Mouse (Mus musculus) left cerebral cortex, adult 18-20 months (tissue): ENCODE results near the gene 4933402D24Rik. TPM values are rescaled to one million over a fixed set of nuclear protein-coding genes. Genes with fewer than 3 reads are reported as not detected.

Source experiments
- DNase-seq, 2 experiments: peaks; one replicate each; pipeline ENCODE4 v3.0.0; 2021 to 2022; ENCODE audit warnings: low spot score in 2 of 2, mixed read lengths in 1 of 2
- long read RNA-seq, 2 experiments: library from polyadenylated mRNA; stranded (forward); transcript quantifications; one replicate each; pipeline ENCODE4 v2.0.0; 2021
- total RNA-seq, 2 experiments: library from RNA; stranded (reverse); gene quantifications; 2 replicates each; pipeline ENCODE4 v1.2.3; 2021

Gene 4933402D24Rik
- under 1 TPM; 0.19 to 0.35 TPM for total RNA-seq
- long read RNA-seq, experiment 1: 0 reads
- long read RNA-seq, experiment 2: 0 reads

GRCm38 (mm10) chr1:63769167-63769566 lies at the start of gene 4933402D24Rik:
4933402D24Rik (minus strand) TSS chr1:63769267.
- no peak for DNase-seq

DNA sequence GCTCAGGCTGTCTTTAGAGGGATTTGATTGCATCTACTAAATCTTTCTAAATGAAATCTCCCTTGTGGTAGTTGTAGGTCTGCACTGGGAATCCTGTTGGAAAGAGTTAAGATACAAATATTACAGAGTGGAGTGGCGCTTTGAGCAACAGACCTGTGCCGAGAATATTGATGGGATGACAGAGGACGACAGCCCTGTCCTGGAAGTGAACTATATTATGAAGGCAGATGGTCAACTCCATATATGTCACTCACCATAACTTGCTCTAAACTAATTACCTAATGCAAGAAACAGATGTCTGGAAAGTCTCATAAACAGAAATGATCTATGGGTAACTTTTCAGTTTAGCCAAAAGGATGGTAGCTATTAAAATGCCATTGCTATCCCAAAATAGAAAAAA lies 39.5 kb upstream of the 4933402D24Rik start:
- no peak for DNase-seq

GRCm38 (mm10) chr1:63805095-63805494 lies 36.0 kb upstream of the 4933402D24Rik start:
- DNase-seq: peak in 1 of 2 experiments; percentile 6

DNA sequence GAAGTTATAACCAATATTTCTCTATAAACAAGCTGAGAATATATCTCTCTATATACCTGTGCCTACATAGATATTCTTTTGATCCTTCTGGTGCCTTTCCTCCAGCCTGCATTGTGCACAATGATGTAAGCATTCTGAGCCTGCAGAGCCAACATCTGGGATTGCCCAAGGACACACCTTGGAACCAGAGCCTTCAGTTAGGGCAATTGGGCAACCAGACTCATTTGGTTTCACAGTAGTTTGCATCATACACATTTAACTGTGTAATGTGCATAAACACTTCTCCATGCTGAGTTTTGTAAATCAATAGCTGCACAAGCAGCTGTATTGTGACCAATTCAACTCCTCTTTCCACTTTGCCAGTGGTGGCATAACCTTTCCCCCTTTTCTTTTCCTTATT lies 25.3 kb upstream of the 4933402D24Rik start:
- DNase-seq: no peak

GRCm38 (mm10) chr1:63776902-63777630 lies 8.0 kb upstream of the 4933402D24Rik start:
- no peak for DNase-seq

DNA sequence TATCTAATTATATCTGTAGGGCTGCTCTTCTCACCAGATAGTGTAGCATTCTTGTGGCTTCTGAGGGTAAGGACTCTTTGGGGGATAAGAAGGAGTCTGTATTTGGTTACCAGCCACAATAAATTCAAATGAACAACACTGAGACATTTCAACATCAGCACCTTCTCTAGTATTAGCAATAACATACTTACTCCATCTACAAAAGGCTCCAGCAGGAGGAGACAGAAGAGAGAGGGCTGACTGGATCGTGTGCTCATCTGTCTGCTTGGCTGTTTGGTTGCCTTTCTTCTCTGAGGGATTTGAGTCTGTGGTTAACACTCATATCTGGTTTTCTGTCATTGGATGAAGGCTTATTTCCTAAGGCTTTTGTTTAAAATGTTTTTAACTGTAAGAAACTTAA lies 7.3 kb upstream of the 4933402D24Rik start:
- no peak for DNase-seq

DNA sequence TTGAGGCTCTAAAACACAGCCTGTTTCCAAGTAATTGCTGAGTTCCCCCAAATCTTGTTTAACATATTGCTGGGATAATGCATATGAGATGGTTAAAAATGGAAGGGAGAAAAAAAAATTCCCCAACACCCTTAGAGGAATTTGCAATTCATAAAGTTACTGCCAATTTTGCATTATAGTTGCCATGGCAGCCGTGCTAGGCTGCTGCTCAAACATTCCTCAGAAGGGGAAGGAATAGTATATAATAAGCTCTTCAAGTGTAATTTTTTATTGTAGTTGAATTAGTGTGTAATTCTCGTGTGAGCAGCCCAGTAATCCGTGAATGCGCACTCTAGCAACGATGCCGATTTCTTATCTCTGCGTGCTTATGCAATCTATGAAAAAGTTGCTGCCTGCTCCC lies 1.2 kb upstream of the 4933402D24Rik start:
- peak in 1 of 2 experiments; percentile 31 for DNase-seq

GRCm38 (mm10) chr1:63768112-63768511 lies 955 bp downstream of the 4933402D24Rik start:
- DNase-seq: no peak

- no peak for DNase-seq
Observed at GRCm38 (mm10) chr1:63764395-63764794, 4.7 kb downstream of the 4933402D24Rik start.

GRCm38 (mm10) chr1:63763881-63764386 lies 5.1 kb downstream of the 4933402D24Rik start:
- no peak for DNase-seq

DNA sequence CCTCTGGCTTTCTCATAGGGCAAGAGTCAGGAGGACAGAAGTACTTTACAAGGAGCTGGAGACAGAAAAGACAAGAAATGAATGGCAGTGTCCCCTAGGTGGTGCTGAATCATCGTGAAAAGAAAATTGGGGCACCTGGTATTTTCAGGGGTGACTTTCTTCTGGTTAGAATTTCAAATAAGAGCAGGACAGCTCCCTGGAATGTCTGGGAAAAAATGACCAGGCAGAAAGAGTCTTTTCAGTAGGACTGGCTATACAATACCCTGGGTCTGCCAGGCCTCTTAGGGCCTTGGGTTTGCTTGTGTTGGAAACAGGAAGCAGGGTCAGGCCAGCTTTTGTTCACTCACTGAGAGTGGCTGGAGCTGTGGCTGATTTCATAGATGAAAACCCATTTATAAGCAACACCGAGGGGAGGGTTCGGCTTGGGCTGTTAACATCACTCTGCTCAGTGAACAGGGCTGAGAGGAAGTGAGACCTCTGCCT lies 5.8 kb downstream of the 4933402D24Rik start:
- peak; percentile 64 to 65 for DNase-seq

DNA sequence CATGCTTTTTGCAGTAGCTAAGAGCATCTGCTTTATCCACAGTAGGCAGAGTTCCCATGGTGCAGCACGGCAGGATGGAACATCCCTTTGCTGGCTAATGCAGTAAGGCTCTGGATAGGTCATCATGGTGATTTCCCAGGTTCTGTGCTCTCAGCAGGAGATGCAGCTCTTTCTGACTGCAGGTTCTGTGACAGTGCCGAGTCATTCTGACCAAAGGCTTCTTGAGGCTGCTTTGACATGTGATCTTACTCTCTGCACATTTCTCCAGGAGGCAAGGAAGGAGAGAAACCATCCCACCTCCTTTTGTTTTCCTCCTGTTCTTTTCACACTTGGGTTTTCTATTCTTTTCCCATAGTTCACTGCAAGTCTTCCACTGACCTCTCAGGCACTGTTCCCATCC lies 13.1 kb downstream of the 4933402D24Rik start:
- DNase-seq: no peak

DNA sequence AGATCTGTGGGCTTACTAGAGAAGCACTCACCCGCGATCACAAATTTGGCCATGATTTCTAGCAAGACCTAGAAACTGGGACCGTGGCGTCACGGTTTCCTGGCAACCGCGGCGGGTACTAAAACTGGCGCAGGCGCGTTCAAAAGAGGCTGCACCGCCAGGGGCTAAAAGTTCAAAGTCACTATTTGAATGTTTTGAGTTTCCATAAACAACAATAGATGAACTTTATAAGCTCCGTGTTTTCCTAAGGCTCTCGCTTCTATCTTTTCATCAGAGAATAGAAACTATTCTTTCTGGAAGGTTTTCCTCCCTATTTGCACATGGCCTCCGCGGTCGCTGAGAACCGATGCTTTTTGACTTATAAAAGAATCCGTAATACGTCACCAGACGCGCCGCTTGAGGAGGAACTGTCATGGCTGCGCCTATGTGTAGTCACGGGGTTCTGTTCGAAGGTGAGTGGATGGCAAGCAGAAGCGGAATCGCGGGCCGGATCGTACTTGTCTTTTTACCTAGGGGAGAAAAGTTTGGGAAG lies 38.8 kb downstream of the 4933402D24Rik start, which contains the start of the genes Mdh1b and Fastkd2:
Mdh1b (minus strand) TSS at position 79 of the 532 bp plus-strand sequence.
Fastkd2 (plus strand) TSS at position 375 of the 532 bp plus-strand sequence.
- DNase-seq: peak; percentile 92

DNA sequence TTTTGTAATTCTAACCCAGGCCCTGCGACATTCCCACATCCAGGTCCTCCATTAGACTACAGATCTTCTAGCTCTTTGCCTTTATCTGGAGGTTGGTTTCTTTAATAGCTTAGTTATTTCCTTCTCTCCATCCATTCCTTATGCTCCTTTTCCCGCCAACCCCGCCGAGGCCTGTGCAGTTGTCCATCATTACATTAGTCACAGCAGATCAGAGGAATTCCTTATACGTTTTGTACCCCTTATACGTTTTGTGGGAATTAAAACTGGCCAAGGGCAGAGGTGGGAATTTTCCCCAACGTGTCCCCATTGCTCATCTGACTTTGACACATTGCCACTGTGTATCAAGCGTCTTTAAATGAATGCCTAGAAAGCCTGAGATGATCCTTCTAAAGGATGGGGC lies 39.3 kb downstream of the 4933402D24Rik start:
- DNase-seq: peak in 1 of 2 experiments; percentile 6

DNA sequence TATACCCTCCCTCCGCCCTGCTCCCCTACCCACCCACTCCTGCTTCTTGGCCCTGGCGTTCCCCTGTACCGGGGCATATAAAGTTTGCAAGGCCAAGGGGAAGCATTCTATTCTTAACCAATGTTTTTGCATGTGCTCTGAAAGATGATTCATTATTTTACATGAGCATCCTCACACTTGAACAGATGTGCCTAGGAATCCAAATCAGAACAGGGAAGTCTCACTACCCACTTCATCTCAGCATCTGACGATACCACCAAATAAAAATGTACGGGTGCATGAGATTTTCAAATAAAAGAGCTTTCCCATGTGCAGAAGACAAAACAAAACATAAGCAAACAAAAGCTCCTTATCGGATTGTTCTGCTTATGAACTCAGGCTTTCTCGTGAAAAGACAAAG lies 48.9 kb downstream of the 4933402D24Rik start:
- peak; percentile 5 to 10 for DNase-seq

DNA sequence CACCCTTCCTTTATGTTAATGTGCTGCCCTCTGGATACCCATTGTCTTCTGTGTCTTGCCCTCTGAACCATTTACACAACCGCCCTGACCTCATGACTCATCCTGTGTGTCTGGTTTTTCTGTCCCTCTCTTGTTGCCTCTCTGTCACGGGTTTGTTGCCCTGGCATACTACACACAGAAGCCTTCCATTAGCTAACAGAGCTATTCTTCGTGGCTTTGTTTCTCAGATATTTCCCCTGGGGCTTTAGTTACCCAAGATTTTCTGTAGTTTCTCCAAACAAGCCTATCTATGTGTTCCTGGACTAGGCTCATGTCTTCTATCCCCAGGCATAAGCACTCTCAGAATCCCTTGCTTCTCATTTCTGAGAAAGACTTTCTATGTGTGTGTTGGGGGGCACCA lies 60.2 kb downstream of the 4933402D24Rik start:
- no peak for DNase-seq

DNA sequence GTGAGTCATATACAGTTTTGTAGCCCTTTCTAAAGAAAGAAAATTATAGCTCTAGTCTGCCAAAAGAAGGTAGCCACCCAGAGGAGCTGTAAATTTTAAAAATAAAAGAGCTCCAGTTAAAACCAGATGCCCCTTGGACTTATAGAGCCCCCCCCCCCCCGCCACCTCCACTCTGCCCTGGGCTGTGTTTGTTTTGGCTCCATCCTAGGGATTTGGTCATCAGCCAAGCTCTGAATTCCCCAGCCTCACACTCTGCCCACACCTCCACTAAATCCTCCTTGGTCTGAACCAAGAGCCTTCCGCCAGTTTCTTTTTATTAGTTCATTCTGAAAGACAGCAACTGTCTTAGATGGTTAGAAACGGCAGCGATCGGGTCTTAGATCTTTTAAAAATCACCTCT lies 63.3 kb downstream of the 4933402D24Rik start:
- no peak for DNase-seq

Other genes starting within 250 kb of the 4933402D24Rik start
- under 1 TPM in 1 of 2 experiments, not detected in 1; 0.67 TPM for gene Gm39653, start 153.3 kb downstream of the 4933402D24Rik start, total RNA-seq
- gene Dytn, start 82.3 kb downstream of the 4933402D24Rik start, total RNA-seq: not detected
- gene Mdh1b, start 38.9 kb downstream of the 4933402D24Rik start, total RNA-seq: 1 to 10 TPM; 1.1 to 1.5 TPM
- 10 to 100 TPM; 20.0 to 23.5 TPM for gene Fastkd2, start 38.7 kb downstream of the 4933402D24Rik start, total RNA-seq